Mouse (Mus musculus): ENCODE results near the gene Tnf. TPM values are rescaled to one million over a fixed set of nuclear protein-coding genes. Genes with fewer than 3 reads are reported as not detected.

Gene Tnf
- total RNA-seq, 2 experiments from 2014 or later: not detected

DNA sequence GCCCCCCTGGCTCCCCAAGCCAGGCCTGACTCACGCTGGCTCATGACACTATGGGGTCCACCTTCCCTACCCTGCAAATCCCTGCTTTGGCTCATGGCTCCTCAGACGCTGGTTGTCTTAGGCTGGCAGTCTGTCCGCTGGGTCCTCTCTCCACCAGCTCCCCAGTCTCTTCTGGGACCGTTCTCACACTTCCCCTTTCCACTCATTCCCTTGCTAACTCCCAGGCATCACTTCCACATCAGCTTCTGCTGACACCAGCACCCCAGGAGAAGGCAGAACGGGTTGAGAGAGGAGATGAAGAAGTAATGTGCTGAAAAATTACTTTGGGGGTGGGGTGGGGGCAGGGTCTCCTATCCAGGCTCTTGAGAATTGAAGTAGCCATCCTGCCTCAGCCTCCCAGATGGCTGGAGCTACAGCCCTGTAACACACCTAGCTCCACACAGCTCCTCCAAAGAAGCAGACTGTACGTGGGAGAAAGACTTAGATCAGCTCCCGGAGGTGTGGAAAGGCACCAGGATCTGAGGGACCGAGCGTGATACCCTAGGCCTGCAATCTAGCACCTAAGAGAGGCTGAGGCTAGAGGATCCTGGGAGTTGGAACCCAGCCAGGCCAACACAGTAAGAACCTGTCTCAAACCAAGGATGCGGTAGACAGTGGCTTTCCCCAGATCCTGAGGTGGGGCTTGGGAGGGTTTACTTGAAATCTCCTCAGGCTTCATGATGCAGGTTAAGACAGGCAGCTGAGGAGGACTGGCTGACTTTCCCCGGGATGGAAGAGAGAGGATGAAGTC, 29.2 kb downstream of the Tnf start:
- no peak overlapping the region; the same call in 1 of the 2 replicates for H3K4me3 ChIP-seq
- TF ChIP-seq CTCF (conservative IDR thresholded peaks at IDR 0.05): no peak
- no peak for DNase-seq (ENCODE audit: low spot score in 2 of 2)
- peak overlapping the region; percentile 67 for H3K27ac ChIP-seq

DNA sequence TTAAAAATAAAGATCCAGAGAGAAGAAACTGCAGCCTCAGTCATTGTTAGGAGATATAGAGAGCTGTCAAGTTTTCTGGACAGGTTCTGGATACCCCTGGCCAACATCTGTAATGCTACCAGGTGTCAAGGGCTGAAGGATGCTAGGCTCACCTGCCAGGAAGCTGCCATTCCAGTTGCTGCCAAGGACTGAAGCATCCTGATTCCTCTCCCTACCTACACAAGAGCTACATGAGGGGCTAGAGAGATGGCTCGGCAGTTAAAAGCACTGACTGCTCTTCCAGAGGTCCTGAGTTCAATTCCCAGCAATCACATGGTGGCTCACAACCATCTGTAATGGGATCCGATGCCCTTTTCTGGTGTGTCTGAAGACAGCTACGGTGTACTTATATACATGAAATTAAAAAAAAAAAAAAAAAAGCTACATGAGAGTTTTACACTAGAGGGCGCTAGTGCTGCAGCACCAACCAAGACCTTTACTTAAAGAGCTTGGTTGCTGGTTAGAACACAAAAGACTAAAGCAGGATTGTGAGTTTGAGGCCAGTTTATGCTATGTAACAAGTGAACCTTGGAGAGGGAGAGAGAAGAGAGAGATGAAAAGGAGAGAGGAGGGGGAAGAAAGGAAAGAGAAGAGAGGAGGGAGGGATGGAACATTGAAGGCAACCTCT, 33.1 kb downstream of the Tnf start:
- Histone ChIP-seq H3K4me3 (no peak overlapping the region), H3K27ac (peak overlapping the region; percentile 81)
- no peak for DNase-seq (ENCODE audit: low spot score in 2 of 2)
- TF ChIP-seq CTCF (conservative IDR thresholded peaks at IDR 0.05): peak; percentile 85

DNA sequence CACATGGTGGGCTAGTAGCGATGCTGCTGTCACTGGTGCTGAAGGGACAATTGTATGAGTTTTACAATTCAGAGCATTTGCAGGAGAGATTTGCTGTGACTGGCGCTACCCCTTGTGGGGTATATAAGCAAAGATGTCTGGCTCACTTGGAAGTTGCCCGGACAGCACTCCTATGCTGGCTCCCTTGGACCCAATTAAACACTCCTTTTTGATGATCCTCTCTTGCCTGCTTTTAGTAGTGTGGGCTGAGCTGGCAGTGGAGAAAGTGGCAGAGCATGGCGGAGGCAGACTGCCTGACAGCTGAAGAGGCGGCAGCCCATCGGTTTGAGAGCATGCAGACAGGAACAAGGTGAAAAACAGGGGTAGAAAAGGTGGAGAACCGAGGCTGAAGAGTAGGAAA, 34.0 kb downstream of the Tnf start:
- TF ChIP-seq CTCF (conservative IDR thresholded peaks at IDR 0.05): no peak
- no peak for DNase-seq (ENCODE audit: low spot score in 2 of 2)
- Histone ChIP-seq H3K27ac (peak overlapping the region; percentile 81), H3K4me3 (no peak overlapping the region)

DNA sequence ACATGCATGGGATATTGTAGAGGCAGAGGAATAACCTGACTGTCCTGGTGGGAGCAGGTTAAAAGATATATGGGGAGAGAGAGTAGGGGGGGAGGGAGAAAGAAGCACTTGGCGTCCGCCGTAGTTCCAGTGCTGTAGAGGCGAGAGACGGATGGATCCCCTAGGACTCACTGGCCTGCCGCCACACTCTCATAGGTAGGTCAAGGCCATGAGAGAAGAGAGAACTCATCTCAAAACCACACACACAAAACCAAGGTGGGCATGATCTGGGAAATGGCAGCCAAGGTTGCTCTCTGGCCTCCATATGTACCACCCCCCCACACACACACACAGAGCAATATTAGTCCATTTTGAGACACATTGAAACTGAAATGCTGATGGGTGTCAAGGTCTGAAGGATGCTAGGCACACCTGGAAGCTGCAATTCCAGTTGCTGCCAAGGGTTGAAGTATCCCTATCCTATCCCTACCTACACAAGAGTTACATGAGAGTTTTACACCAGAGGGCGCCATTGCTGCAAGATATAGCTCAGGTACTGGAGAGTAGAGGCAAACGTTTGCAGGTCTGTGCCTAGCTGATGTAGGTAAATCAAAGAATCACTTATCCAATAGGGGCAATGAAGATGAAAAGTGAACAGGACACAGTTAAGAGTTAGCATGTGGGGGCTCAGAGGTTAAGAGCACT, 35.3 kb downstream of the Tnf start:
- peak; percentile 60 to 70 for DNase-seq (ENCODE audit: low spot score in 2 of 2)
- TF ChIP-seq CTCF (conservative IDR thresholded peaks at IDR 0.05): peak; percentile 79
- H3K4me3 ChIP-seq: no peak overlapping the region

DNA sequence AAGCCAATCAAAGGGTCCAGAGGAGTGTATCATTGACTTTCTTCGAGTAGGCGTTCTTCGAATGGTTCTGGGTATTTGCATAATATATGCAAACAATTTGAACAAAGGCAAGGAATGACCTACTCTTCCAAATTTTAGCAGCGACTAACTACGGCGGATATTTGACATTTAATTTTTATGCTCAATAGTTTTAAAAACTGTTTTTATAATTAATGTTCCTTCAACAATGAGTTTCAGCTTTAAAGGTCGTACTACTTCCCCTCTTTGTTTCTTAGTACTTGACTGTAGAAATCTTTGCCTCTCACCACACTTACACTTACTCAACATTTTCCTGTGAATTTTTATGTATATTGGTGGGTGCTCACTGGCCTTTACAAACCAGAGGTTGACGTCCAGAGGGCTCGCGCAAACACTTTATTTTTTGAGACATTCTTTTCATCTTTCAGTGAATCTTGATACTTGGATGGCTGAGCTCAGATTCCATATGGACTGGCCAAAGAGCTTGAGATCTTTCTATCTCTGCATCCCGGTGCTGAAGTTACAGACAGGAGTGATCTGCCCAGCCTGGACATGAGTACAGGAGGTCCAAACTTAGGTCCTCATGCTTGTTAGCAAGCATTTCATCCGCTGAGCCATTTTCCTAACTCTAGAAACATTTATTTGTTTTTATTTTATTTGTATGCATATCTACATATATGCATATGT, 36.2 kb downstream of the Tnf start:
- no peak for TF ChIP-seq CTCF (conservative IDR thresholded peaks at IDR 0.05)
- DNase-seq (ENCODE audit: low spot score in 2 of 2): no peak
- Histone ChIP-seq H3K4me3 (peak overlapping the region; percentile 89), H3K27ac (peak overlapping the region; percentile 99)

More for the DNA sequence above, 35.3 kb downstream of the Tnf start:
- H3K27ac ChIP-seq: peak overlapping the region; percentile 99

DNA sequence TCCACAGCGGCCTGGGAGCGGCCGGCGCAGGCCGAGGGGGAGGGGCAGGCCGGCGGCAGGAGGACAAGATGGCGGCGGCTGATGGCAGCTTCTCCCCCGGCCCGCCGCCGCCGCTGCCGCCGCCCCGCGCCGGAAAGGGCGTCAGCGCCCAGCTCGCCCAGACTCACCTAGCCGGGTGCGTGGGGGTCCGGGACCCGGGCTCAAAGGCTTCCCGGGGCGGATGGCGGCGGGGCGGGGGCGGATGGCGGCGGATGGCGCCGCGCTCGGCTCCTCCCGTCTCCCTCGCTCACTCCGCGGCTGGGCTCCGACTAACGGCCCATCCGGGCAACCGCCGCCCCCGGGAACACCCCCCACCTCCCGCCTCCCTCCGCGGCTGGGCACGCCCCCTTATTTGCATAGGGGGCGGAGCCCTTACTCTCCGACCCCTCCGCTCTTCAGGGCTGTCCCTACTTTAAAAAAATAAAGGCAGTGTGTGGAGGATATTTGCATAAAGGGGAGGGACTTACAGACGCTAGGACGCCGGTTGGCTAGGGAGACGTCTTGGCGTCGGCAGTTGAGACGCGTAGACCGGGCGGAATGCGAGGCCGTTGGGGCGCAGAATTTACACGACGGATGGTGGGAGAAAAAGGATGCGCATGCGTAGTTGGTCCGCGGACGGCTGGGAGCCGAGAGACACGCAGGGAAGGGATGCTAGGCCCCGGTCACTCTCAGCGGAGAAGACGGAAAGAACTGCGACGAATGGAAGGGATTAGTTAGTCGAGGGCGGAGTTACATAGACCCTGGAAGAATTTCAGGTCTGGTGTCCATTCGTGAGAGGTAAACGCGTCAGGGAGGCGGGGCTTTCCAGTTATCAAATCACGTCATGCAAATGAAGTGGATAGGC, 37.0 kb downstream of the Tnf start, which contains the start of gene Prrc2a:
Gene Prrc2a, minus strand, starts transcription at position 330 of the 883 bp plus-strand sequence.
- no peak; the same call in 1 of the 2 replicates for TF ChIP-seq CTCF (conservative IDR thresholded peaks at IDR 0.05)
- Histone ChIP-seq H3K27ac (peak within 1 kb of the TSS; percentile 99), H3K4me3 (peak within 1 kb of the TSS; percentile 89)
- DNase-seq (ENCODE audit: low spot score in 2 of 2): peak; percentile 98 to 99

DNA sequence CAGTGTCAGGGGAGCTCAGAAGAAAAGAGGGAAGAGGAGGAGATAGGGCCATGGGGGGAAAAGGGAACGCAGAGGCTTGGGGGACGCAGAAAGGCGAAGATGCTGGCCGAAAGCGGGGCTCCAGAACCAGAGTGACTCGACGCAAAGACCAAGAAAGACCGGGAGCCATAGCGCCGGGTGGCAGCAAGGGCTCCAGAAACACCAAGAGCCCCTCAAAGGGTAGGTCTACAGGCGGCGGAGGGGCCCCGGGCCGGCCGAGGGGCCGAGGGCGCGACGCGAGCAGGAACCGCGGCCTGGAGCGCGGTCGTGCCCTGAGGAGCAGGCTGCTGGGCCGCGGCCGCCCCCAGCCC, 37.6 kb downstream of the Tnf start:
- H3K27ac ChIP-seq: peak overlapping the region; percentile 99
- H3K4me3 ChIP-seq: peak overlapping the region; percentile 89
- no peak for DNase-seq (ENCODE audit: low spot score in 2 of 2)
- TF ChIP-seq CTCF (conservative IDR thresholded peaks at IDR 0.05): no peak

DNA sequence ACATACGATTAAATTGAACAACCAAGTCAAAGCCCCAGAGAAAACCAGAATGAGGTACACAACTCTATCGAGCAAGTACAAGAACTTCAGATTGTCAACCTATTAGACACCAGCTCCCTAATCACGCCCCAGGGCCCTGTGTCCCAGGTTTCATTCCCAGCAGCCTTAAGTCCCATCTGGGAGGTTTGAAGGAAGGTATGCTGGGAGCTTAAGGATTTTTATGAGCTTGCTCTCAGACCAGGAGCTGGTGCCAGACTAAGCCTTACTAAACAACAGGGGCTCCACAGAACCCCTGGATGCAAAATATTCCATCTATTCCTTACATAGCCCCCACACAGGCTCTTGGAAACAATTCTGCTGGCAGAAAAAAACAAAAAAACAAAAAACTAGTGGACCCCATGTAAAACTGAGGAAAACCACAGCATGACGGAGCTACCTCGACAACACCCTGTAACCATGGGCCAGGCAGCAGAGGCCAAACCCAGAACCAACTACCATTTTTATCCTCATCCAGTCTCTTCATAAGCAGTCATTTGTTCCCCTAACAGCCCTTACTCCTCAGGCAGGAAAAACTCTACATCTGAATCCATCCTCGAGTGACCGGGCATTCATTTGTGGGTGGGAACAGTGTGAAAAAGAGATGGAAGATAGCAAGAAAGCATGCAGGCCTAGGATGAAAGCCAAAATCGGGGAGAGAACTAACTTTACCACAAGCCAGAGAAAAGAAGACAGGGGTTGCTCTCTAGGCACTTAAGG, 38.3 kb downstream of the Tnf start:
- TF ChIP-seq CTCF (conservative IDR thresholded peaks at IDR 0.05): no peak
- no peak for DNase-seq (ENCODE audit: low spot score in 2 of 2)
- peak overlapping the region; percentile 89 for H3K4me3 ChIP-seq
- H3K27ac ChIP-seq: peak overlapping the region; percentile 99

DNA sequence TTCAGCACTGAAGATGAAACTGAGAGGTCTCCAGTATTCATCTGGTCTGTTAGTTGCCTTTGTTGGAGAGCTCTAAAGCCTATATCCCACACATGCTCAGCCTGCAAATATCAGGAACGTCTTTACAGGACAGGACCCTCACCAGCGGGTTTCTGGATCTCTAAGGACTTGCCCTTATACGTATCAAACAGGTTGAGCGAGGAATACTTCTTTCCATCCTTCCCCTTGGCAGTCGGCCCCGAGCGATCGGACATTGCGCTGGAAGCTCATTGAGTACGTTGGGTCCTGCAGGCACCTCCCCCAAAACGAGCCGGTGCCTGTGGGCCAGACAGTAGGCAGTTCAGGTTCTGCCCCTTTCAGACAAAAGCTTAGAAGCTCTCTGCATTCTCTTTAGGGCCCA, 39.1 kb downstream of the Tnf start:
- Histone ChIP-seq H3K27ac (peak overlapping the region; percentile 99), H3K4me3 (peak overlapping the region; percentile 89)
- TF ChIP-seq CTCF (conservative IDR thresholded peaks at IDR 0.05): no peak
- no peak for DNase-seq (ENCODE audit: low spot score in 2 of 2)

DNA sequence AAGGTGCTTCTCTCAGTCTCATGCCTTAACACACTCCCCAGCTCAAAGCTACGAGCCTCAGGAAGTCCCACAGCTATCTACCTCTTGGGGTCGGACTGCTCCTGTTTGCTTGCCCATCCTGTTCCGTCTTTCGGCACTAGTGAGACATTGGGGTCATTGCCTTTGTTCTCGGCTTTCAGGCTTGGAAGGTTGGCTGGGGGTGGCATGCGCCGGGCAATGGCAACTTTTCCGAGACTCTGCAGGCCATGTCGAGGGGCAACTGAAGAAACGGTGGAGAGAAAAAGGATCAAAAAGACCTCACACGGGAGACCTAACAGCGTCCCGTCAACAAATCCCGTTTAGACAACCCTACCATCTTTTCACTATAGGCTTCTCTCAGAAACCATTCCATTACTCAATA, 39.7 kb downstream of the Tnf start:
- H3K4me3 ChIP-seq: peak overlapping the region; percentile 89
- no peak for DNase-seq (ENCODE audit: low spot score in 2 of 2)
- peak overlapping the region; percentile 99; the same call in 1 of the 2 replicates for H3K27ac ChIP-seq
- TF ChIP-seq CTCF (conservative IDR thresholded peaks at IDR 0.05): no peak

DNA sequence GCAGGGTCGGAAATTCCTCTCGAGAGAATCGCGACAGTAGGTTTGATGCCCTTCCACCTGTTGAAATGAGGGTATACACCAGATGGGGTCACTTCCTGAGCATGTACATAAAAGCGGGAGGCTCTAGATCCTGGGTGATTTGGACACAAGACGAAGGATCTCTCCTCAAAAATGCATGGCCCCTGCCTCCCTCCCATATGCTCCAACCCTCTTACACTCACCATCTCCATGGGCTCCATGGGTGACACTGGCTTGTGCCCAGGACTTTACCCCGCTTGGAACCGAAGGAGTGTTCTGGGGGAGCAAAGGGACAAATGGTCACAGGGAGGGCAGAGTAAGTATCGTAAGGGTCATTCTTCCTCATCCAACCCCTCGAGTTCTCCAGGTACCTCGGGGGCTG, 40.4 kb downstream of the Tnf start:
- Histone ChIP-seq H3K4me3 (no peak overlapping the region), H3K27ac (no peak overlapping the region)
- no peak for DNase-seq (ENCODE audit: low spot score in 2 of 2)
- no peak for TF ChIP-seq CTCF (conservative IDR thresholded peaks at IDR 0.05)
